Mouse (Mus musculus): ENCODE results near the gene Msantd1.
"Not testable (repeated sequence)": the region's sequence is repeated elsewhere in the genome, so short reads cannot be mapped to it uniquely, and the experiment has no call there.

Msantd1 gene

GRCm38 (mm10) chr5:34907910-34908725 lies at the start of gene Msantd1:
Gene Msantd1 (plus strand): TSS chr5:34908012.
- DNase-seq, result no peak

GRCm38 (mm10) chr5:34865367-34865766 lies 42.4 kb upstream of the Msantd1 start:
- DNase-seq, result no peak

GRCm38 (mm10) chr5:34880307-34880706 lies 27.5 kb upstream of the Msantd1 start:
- not testable (repeated sequence) for DNase-seq

GRCm38 (mm10) chr5:34881023-34881422 lies 26.8 kb upstream of the Msantd1 start:
- no peak for DNase-seq

GRCm38 (mm10) chr5:34885250-34885649 lies 22.6 kb upstream of the Msantd1 start:
- DNase-seq, result no peak

GRCm38 (mm10) chr5:34889252-34889651 lies 18.6 kb upstream of the Msantd1 start:
- no peak for DNase-seq

- no peak for DNase-seq
These were observed 10.9 kb upstream of the Msantd1 start for GRCm38 (mm10) chr5:34896697-34897453.

- no peak for DNase-seq
These were observed 7.9 kb upstream of the Msantd1 start for GRCm38 (mm10) chr5:34899787-34900469.

GRCm38 (mm10) chr5:34902371-34902770 lies 5.4 kb upstream of the Msantd1 start:
- no peak for DNase-seq

- peak; percentile 88 to 90 for DNase-seq
These were observed 4.9 kb upstream of the Msantd1 start for GRCm38 (mm10) chr5:34902811-34903385.

GRCm38 (mm10) chr5:34904412-34904811 lies 3.4 kb upstream of the Msantd1 start:
- peak; percentile 38 to 52 for DNase-seq

- peak in 1 of 2 experiments; percentile 36 for DNase-seq
These were observed 582 bp upstream of the Msantd1 start for GRCm38 (mm10) chr5:34907230-34907629.

- DNase-seq, result no peak
These were observed 1.2 kb downstream of the Msantd1 start for GRCm38 (mm10) chr5:34908726-34909633.

- DNase-seq, result no peak
These were observed 2.1 kb downstream of the Msantd1 start for GRCm38 (mm10) chr5:34909634-34910503.

- DNase-seq, result no peak
These were observed 2.6 kb downstream of the Msantd1 start for GRCm38 (mm10) chr5:34910504-34910815.

- peak; percentile 92 to 94 for DNase-seq
These were observed 8.0 kb downstream of the Msantd1 start for GRCm38 (mm10) chr5:34915801-34916200.

GRCm38 (mm10) chr5:34917234-34917655 lies 9.4 kb downstream of the Msantd1 start:
- no peak for DNase-seq

- no peak for DNase-seq
These were observed 11.0 kb downstream of the Msantd1 start for GRCm38 (mm10) chr5:34918785-34919184.

GRCm38 (mm10) chr5:34922531-34922930 lies 14.7 kb downstream of the Msantd1 start:
- DNase-seq, result peak; percentile 38 to 67

- no peak for DNase-seq
These were observed 16.1 kb downstream of the Msantd1 start for GRCm38 (mm10) chr5:34923920-34924319.

- DNase-seq, result no peak
These were observed 16.7 kb downstream of the Msantd1 start for GRCm38 (mm10) chr5:34924519-34924918.

All from cerebellum, postnatal 10 days (tissue).